Mouse (Mus musculus) E14TG2a.4 (cell line): Measurements from ENCODE around the gene Adamtsl2.

Experiments used
- H3K27me3 ChIP-seq: 2 replicates; pipeline ENCODE4 v1.6.1; 2014; ENCODE audit warnings: low read length, control low read depth; ENCODE audit not compliant: insufficient read depth
- H3K36me3 ChIP-seq: 2 replicates; pipeline ENCODE4 v1.6.1; 2014; ENCODE audit warnings: low read length, control low read depth; ENCODE audit not compliant: insufficient read depth
- H3K4me1 ChIP-seq: replicated peaks from 2 replicates; pipeline ENCODE4 v1.6.1; 2014; ENCODE audit warnings: low read depth, low read length, control low read depth
- H3K4me3 ChIP-seq: replicated peaks from 2 replicates; pipeline ENCODE4 v1.5.1; 2014; ENCODE audit warnings: mild to moderate bottlenecking, low read length
- H3K9me3 ChIP-seq: 2 replicates; pipeline ENCODE4 v1.6.1; 2014; ENCODE audit warnings: low read length, control low read depth
- CTCF ChIP-seq: conservative IDR thresholded peaks from 2 replicates; pipeline ENCODE4 v1.5.1; 2014; ENCODE audit warnings: low read length
- NANOG ChIP-seq: IDR thresholded peaks from 2 replicates; pipeline ENCODE4 v1.6.1; 2014; ENCODE audit warnings: borderline replicate concordance, low read length, mixed read lengths
- POU5F1 ChIP-seq: IDR thresholded peaks from 2 replicates; pipeline ENCODE4 v1.6.1; 2014; ENCODE audit warnings: low read length, borderline replicate concordance

The Adamtsl2 gene

DNA sequence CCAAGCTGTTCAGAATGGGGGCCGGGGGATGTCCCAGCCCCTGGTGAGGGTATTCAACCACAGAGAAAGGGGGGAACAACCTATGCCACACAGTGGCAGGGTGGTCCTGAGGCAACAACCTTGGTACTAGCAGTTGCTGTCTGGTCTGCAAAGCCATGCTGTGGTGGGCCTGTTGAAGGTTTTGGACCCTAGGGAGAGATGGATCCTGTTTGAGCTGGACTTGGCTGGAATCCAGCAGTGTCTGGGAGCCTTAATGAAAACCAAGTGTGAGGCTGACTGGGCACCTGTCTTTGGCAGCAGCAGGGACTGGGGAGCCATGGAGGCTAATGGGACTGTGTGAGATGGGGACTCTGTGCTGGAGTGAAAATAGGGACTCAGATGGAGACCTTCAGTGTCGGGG lies 470 bp downstream of the Adamtsl2 start:
- Histone ChIP-seq H3K27me3 (peaks cover 12% of the 10 kb centered on the region), H3K4me1 (peaks cover 7% of the 10 kb centered on the region; the same call in 1 of the 2 replicates), H3K9me3 (no peaks in the 10 kb centered on the region), H3K4me3 (no peak overlapping the region), H3K36me3 (no peaks in the 10 kb centered on the region)
- no peak for TF ChIP-seq POU5F1
- no peak for TF ChIP-seq NANOG
- no peak for TF ChIP-seq CTCF

DNA sequence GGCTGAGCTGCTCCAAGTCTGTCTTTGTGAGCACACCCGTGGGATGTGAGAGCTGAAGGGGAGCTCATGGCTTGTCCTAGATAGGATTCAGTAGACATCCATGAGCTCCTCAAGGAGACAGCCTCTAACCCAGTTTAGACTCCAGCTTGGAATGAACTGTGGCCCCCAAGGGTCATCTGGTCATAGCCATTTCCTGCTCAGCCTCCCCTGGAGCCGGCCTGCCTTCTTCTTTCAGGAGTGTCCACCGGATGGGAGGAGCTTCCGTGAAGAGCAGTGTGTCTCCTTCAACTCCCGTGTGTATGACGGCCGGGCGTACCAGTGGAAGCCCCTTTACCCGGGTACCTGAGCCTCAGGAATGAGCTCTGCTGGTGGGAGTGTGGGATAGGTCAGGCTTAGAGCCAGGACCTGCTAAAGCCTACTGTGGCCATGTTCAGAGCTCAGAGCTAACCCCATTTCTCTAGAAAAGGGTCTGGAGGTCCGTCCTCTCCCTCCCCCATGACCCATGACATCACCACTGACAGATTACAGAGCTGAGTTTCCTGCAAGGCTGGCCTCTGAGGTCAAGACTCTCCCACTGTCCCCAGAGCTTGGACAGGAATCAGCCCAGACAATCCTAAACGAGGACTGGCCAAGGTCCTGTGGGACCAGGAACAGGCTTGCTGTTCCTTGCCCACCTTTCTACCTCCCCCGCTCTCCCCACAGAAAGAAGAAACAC lies 4.7 kb downstream of the Adamtsl2 start:
- H3K4me1 ChIP-seq = peaks cover 6% of the 10 kb centered on the region; the same call in 1 of the 2 replicates
- H3K4me3 ChIP-seq = no peak overlapping the region
- no peaks in the 10 kb centered on the region for H3K9me3 ChIP-seq
- peaks cover 12% of the 10 kb centered on the region for H3K27me3 ChIP-seq
- no peaks in the 10 kb centered on the region for H3K36me3 ChIP-seq
- no peak for TF ChIP-seq POU5F1
- no peak for TF ChIP-seq CTCF
- TF ChIP-seq NANOG = no peak

DNA sequence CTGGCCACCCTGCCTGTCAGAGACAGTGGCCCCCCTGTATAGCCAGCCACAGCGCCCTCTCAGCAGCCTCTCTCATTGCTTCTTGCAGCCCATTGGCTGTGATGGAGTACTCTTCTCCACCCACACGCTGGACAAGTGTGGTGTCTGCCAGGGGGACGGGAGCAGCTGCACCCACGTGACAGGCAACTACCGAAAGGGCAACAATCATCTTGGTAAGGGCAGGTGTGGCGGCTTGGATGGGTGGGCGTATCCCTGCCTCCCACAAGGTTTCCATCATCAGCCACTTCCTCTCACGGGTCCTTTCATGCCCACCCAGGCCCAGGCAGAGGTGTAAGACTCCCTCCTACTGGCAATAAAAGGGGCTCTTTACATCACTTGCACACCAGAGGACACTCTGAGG lies 5.8 kb downstream of the Adamtsl2 start:
- Histone ChIP-seq H3K4me1 (no peaks in the 10 kb centered on the region), H3K9me3 (no peaks in the 10 kb centered on the region), H3K36me3 (no peaks in the 10 kb centered on the region), H3K4me3 (no peak overlapping the region), H3K27me3 (0 out of 2 replicates have a peak, but pooled peaks cover 3% of the 10 kb centered on the region)
- no peak for TF ChIP-seq POU5F1
- no peak for TF ChIP-seq CTCF
- TF ChIP-seq NANOG = no peak

DNA sequence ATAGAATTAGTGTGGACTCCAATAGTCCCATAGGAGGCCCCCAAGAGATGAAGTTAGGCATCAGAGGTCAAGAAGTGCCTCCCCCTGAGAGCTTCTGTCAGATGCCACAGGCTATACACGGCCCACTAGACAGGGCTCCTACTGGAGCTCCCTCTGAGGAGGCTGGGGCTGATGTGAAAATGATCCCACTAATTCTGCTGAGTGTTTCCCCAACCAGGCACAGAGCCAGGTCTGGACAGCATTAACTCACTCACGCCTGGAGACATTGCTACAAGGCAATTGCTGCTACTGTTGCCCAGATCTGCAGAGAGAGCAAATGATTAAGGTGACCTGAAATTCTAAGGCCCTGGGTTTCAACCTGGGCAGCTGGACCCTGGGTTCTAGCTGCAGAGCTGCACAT lies 6.6 kb downstream of the Adamtsl2 start:
- no peaks in the 10 kb centered on the region for H3K4me1 ChIP-seq
- TF ChIP-seq CTCF = no peak
- TF ChIP-seq NANOG = no peak
- no peak for TF ChIP-seq POU5F1
- H3K27me3 ChIP-seq = 0 out of 2 replicates have a peak, but pooled peaks cover 3% of the 10 kb centered on the region

DNA sequence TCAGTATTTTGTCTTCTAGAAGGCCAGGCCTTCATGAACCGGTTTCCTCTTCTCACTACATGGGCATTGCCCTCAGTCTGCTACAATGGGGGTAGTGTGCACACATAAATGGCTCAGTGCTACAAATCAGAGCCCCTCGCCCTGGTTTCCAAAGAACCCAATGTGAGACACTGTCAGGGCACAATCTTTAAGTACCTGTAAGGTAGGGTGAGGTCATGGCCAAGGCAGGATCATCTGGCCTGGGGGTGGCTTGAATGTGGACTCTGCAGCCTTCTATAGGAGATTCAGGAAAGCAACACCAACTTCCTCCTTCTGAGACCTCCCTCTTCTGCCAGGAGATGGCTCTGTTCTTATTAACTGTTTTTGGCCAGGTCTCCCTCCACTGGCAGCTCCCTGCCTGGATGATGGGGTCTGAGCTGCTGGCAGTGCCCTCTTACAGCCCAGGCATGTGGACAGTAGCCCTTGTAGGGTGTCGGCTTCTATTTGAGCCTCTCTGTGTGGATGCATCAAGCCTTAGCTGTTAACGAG lies 7.4 kb downstream of the Adamtsl2 start:
- TF ChIP-seq POU5F1 (no peak), NANOG (no peak), CTCF (no peak)

More for the DNA sequence above, 6.6 kb downstream of the Adamtsl2 start:
- Histone ChIP-seq H3K4me3 (no peak overlapping the region), H3K9me3 (no peaks in the 10 kb centered on the region), H3K36me3 (no peaks in the 10 kb centered on the region)

DNA sequence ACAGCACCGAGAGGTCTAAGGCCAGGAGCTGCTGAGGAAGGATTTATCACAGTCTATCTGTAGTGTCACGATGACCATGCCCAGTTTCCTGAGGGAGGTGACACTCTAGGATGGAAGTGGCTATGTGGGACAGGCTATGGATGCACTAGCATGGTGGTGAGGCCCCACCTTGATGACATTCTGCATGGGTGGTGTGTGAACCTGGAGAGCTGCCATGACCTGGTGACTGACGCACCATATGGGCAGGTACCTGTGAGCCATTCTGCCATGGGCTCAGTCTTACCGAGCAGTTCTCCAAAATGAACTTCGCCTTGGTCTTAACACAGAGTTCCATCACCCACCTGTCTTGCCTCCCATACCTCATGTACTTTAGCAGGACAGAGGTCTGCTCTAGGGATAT lies 8.4 kb downstream of the Adamtsl2 start:
- Histone ChIP-seq H3K4me1 (no peaks in the 10 kb centered on the region), H3K36me3 (no peaks in the 10 kb centered on the region), H3K9me3 (peaks cover 9% of the 10 kb centered on the region), H3K27me3 (no peaks in the 10 kb centered on the region), H3K4me3 (no peak overlapping the region)
- TF ChIP-seq CTCF (no peak), POU5F1 (no peak), NANOG (no peak)

More for the DNA sequence above, 7.4 kb downstream of the Adamtsl2 start:
- H3K9me3 ChIP-seq = no peaks in the 10 kb centered on the region; the same call in 1 of the 2 replicates
- no peaks in the 10 kb centered on the region for H3K4me1 ChIP-seq
- H3K27me3 ChIP-seq = 0 out of 2 replicates have a peak, but pooled peaks cover 3% of the 10 kb centered on the region
- H3K36me3 ChIP-seq = no peaks in the 10 kb centered on the region
- H3K4me3 ChIP-seq = no peak overlapping the region

DNA sequence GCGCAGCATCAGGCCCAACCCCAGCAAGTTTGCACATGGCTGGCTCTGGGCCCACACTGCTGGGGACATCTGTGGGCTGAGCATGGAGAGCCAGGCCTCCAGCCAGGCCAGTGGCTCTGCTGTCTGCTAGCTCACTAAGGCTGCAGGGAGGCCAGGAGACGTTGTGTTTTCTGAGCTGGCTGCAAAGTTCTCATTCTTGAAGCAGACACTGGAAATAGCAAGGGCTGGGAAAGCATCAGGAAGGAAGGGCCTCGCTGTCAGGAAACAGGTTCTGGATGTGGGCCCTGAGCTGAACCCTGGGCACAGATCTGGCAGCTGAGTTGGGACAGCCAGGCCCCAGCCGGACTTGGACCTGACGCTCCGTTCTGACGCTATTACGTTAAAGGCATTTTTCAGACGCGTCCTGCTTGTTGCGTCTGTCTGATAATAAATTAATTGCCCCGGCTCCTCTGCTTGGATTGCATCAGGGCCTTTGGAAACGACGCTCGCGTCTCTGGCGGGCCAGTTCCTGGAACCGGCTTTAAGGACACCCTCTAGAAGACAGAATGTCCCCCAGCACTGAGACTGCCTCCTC lies 9.0 kb downstream of the Adamtsl2 start:
- no peaks in the 10 kb centered on the region for H3K4me1 ChIP-seq
- no peaks in the 10 kb centered on the region for H3K36me3 ChIP-seq
- no peak overlapping the region for H3K4me3 ChIP-seq
- peaks cover 15% of the 10 kb centered on the region for H3K9me3 ChIP-seq
- H3K27me3 ChIP-seq = no peaks in the 10 kb centered on the region
- TF ChIP-seq NANOG (no peak), POU5F1 (no peak), CTCF (no peak)

DNA sequence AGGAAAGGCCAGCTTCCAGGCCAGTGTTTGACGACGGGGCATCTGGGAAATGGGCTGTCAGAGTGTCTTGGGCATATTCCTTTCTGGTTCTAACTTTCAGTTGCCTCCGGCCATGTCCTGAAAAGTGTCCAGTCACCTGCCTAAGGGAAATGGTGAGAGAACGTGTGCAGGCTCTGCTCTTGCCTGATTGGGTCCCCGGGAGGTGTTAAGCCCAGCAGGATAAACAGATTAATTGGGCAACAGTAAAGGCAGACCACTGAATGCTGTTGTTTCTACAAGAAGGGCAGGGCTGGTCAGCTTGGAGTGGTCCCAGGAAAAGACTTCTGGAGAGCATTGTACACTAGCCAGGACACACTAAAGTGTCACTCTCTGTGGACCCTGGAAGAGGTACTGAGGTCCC lies 9.5 kb downstream of the Adamtsl2 start:
- H3K4me1 ChIP-seq = no peaks in the 10 kb centered on the region
- no peak for TF ChIP-seq NANOG
- no peak for TF ChIP-seq POU5F1
- no peak for TF ChIP-seq CTCF
- H3K27me3 ChIP-seq = no peaks in the 10 kb centered on the region
- peaks cover 20% of the 10 kb centered on the region for H3K9me3 ChIP-seq
- H3K4me3 ChIP-seq = no peak overlapping the region
- no peaks in the 10 kb centered on the region for H3K36me3 ChIP-seq
